Mouse (Mus musculus) brain, embryonic 14.5 days (tissue): ENCODE results near the gene Nmnat3. TPM values are rescaled to one million over a fixed set of nuclear protein-coding genes. Genes with fewer than 3 reads are reported as not detected.

ENCODE experiments used
- DNase-seq: peaks from one replicate; pipeline ENCODE4 v3.0.0-alpha.2; 2011; ENCODE audit warnings: low read depth
- CTCF ChIP-seq: fragments of 200-500 bp; IDR thresholded peaks from 2 replicates; pipeline ENCODE4 v1.5.1; 2012; ENCODE audit warnings: inconsistent platforms, mild to moderate bottlenecking, moderate library complexity, borderline replicate concordance; ENCODE audit not compliant: insufficient read depth, insufficient read length; ENCODE audit errors: extremely low read depth
- POLR2A ChIP-seq: fragments of 200-500 bp; IDR thresholded peaks from 2 replicates; pipeline ENCODE4 v1.6.1; 2012; ENCODE audit warnings: mild to moderate bottlenecking, inconsistent platforms, borderline replicate concordance; ENCODE audit not compliant: poor library complexity, insufficient read depth, insufficient read length, severe bottlenecking; ENCODE audit errors: extremely low read depth
- polyA plus RNA-seq: library from polyadenylated mRNA; depleted of rRNA; stranded (reverse); fragments of >200 nt; gene quantifications from 2 replicates; pipeline ENCODE4 v1.2.3, GENCODE M21; 2012

Gene Nmnat3
- polyA plus RNA-seq, 1 experiment: 1.1 TPM

GRCm38 (mm10) chr9:98339971-98340370 is 52.7 kb downstream of the Nmnat3 start:
- DNase-seq: peak; percentile 44
- no peak for TF ChIP-seq CTCF
- no peak for TF ChIP-seq POLR2A

- TF ChIP-seq POLR2A (no peak), CTCF (no peak)
- no peak for DNase-seq
These were observed 53.2 kb downstream of the Nmnat3 start for GRCm38 (mm10) chr9:98340427-98340826.

- TF ChIP-seq POLR2A (no peak), CTCF (no peak)
- DNase-seq: no peak
These were observed 58.6 kb downstream of the Nmnat3 start for GRCm38 (mm10) chr9:98345840-98346239.

GRCm38 (mm10) chr9:98346240-98346639 is 59.0 kb downstream of the Nmnat3 start:
- TF ChIP-seq POLR2A: no peak
- TF ChIP-seq CTCF: no peak
- no peak for DNase-seq

- TF ChIP-seq POLR2A (no peak), CTCF (no peak)
These were observed 59.8 kb downstream of the Nmnat3 start for GRCm38 (mm10) chr9:98347021-98347420.

GRCm38 (mm10) chr9:98350318-98351144 is 63.3 kb downstream of the Nmnat3 start:
- TF ChIP-seq CTCF (no peak), POLR2A (no peak)
- peak; percentile 68 for DNase-seq

More at GRCm38 (mm10) chr9:98347021-98347420, 59.8 kb downstream of the Nmnat3 start:
- no peak for DNase-seq

- no peak for TF ChIP-seq POLR2A
- no peak for TF ChIP-seq CTCF
- no peak for DNase-seq
These were observed 65.1 kb downstream of the Nmnat3 start for GRCm38 (mm10) chr9:98352332-98352731.

- DNase-seq: no peak
- TF ChIP-seq CTCF: no peak
- no peak for TF ChIP-seq POLR2A
These were observed 67.7 kb downstream of the Nmnat3 start for GRCm38 (mm10) chr9:98354919-98355318.

- TF ChIP-seq CTCF (no peak), POLR2A (no peak)
- DNase-seq: no peak
These were observed 73.8 kb downstream of the Nmnat3 start for GRCm38 (mm10) chr9:98361047-98361446.

GRCm38 (mm10) chr9:98366075-98366474 is 78.8 kb downstream of the Nmnat3 start:
- TF ChIP-seq POLR2A (no peak), CTCF (no peak)
- DNase-seq: no peak

- peak; percentile 64 for DNase-seq
- no peak for TF ChIP-seq POLR2A
- no peak for TF ChIP-seq CTCF
These were observed 80.2 kb downstream of the Nmnat3 start for GRCm38 (mm10) chr9:98367333-98367962.
